Mouse (Mus musculus) R1 (cell line): ENCODE results near the gene Itm2c.

Experiments used
- DNase-seq: peaks from one replicate; pipeline ENCODE4 v3.0.0-alpha.2; 2018; ENCODE audit warnings: low read depth, low spot score

The Itm2c gene

DNA sequence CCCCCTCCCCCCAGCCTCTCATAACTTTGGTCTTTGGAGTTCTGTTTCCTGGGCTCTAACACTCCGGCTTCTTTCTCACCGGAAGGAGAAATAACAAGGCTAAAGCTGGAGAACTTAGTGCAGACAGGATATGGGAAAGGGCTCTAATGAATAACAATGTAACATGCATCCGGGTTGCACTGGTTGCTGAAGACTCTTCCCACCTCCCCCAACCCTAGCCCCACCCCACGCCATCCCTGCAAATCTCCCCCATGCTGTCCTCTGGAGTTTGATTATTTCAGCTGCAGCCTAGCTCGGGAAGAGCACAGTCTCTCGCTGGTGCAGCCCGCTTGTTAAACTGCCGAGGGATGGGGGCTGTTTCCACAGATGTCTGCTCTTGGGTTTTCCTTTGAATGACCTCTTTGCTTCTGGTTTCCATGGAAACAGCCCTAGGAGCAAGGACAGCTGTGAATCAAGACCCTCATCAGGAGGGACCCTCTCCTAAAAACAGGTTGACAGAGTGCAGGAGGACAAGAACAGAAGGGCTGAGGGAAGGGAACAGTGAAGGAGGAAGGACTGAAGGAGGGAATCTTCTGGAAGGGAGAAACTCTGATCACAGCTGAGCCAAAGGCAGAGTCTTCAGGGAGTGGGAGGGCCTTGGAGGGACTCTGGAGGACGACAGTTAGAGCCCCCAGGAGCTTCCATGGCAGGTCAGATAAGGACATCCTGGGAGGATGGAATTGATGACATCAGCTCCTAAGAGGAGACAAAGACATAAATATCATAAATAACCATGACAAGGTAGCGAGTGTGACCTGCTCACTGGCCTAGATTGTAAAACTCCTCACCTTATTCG lies 39.8 kb downstream of the Itm2c start:
- DNase-seq, result peak; percentile 91

DNA sequence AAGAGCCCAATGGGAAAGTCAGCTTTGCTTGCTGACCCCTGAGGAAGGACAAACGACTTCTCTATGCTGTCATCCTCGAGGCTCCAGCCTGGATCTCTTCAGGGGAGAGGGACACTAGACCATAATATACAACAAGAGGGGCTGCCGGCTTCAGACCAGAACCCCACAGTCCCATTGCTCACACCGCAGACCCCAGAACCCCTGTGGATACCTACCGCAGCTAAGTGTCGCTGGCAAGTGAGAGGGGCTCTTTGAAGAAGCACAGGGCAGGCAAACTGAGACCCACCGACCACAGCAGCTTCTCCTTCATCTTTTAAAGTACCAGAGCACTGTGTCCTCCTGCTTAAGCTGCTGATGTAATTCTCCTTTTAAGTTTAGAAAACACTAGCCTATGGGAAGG lies 40.5 kb downstream of the Itm2c start:
- DNase-seq, result no peak

DNA sequence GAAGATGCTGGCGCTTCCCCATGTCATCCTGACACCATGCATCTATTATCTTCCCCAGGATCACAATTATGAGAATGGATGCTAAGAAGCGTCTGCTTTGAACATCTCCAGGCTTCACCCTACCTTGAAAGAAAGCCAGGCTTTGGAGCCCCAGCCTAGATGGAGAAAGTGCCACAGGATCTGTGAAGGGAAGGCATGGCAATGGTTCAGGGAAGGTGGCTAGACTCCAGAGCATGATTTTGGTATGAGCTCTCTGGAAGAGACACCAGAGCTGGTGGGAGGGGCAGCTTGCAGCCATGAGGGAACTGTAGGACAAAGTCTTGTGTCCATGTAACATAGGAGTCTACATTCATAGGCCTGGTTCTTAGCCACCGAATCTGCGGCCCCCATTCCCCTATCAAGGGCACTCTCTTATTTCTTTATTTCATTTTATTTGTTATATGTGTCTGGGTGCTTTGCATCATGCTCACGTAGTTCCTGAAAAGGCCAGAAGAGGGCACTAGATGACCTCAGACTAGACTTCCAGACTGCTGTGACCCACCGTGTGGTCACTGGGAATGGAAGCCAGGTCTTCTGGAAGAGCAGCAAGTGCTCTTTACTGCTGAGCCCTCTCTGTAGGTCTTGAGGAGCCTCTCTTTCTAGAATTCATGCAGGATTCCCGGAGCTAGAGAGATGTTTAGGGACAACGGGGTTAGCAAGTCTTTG lies 41.2 kb downstream of the Itm2c start:
- peak; percentile 77 for DNase-seq

DNA sequence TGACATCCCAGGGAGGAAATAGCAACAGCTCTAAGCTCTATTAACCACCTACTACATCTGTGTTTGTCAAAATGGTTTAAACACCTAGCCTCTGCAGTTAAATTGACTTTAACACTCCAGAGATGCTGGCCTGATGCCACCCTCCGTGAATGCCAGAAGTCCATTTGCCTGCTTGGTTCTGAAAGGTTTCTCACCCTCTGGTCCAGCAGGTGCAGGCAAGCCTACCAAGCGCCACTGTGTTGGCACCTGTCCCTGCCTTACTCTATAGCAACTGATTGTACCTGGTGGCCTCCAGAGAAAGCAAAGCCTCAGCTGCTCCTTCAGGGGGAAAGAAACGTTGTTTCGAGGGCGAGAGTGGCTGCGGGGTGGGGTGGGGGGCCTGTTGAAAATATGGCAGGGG lies 42.2 kb downstream of the Itm2c start:
- DNase-seq, result no peak

DNA sequence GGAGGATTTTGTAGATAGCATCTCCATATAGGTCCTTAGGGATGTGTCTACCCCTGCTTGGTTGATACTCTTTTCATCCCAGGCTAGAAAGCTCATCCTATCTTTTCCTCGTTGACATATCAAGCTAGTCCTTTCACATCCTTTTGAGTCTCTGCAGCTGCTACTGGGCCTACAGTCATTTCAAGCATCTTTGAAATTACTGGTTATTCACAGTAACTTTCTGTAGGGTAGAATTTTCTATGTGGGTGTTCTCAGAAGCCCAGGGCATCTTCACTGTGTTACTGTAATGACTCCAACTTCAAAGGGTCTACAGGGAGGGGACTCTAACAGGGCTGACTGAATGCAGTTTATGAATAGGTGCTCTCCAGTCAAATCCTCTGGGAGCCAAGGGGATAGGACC lies 43.2 kb downstream of the Itm2c start:
- no peak for DNase-seq

DNA sequence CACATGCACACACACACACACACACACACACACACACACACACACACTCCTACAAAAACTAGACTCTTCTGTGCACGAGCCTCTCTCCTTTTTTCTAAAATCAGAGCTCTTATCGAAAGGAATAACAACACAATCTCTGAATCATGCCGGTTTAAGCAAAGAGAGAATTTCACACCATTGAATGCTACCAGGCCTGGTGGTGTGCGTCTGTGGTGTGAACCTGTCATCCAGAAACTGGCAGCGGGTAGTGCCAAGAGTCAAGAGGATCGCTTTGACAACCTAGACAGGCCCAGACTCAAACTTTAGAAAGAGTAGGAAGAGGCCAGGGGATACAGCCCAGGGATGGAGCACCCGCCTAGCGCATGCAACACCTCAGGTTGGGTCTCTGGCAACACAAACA lies 48.2 kb downstream of the Itm2c start:
- no peak for DNase-seq

DNA sequence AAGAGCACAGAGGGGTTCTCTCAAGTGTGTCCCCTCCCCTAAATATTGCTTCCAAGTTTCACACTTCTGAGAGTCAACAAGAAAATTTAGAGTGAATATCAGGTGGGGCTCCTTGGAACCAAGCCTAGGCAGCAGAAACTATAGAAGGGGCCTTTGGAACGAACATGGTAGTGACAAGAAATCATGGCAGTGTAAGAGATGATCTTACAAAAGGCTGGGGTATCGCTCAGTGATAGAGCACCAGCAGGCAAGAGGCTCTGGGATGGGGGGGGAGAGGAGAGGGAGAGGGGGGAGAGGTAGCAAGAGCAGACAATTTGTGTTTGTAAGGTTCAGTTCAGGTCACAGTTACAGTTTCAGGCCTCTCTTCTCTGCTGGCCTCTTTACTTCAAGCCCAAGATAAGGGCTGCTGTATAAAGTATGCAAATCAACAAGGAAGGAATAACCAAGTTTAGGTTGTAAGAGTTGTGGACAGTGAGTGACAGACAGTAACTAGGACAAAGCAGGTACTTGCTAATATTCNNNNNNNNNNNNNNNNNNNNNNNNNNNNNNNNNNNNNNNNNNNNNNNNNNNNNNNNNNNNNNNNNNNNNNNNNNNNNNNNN lies 55.1 kb downstream of the Itm2c start:
- DNase-seq, result no peak

DNA sequence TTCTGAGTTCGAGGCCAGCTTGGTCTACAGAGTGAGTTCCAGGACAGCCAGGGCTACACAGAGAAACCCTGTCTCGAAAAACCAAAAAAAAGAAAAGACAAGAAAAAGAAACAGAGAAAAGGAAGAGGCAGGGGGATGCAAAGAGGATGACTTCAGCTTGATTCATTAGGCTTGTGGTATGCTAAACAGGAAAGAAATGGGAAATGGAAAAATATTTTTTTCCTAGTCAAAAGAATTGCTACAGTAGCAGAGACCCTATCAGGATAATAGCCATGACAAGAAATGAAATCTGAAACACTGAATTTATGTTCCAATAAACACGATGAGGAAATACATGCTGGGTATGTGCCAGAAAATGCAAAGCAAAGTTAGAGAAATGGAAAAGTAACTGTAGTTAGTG lies 61.1 kb downstream of the Itm2c start:
- no peak for DNase-seq

DNA sequence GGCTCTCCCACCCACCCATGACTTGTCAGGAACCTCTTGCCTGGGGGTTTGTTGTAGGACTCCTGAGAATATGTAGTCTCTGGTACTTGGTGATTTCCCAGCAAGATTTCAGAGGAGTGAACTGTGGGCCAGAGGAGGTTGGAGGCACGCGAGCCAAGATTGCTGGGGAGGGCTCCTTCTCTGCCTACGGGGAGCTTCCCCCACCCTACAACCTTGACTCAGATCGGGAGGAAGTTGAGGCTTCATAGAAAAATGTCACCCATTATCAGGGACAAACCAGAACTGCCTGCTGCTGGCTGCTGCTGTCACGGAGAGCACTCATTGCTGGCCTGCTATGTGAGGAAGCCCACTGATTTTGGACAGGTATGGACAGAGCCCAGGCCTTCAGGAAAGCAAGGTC lies 63.2 kb downstream of the Itm2c start:
- no peak for DNase-seq

DNA sequence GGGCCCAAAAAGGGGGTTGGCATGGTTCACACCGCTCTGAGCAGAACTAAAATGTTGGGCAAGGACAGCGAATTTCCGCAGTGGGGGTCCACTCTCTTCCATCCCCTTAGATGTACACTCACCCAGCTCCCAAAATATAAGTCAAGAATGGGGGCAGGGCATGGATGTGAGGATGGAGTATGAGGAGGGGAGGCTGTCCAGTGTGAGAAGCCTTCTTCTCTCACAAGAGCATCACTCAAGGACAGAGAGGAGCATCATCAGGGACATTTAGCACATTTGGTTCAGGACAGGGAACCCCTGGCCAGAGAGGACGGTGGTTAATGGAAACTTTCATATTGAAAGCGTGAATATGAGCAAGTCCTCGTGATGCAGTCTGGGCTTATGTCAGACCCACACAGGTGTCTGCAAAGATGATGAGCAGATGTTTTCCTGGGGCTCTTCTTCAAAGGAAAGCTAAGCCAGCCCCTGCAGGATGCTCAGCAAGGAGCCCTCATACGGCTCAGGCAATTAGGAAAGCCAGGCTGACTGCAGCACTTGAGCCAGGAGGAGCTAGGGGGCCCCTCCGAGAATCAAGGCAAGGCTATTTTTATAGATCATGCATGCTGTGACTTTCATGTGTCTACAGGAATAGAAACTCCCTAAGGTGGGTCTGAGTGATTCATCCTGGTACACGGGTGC lies 64.0 kb downstream of the Itm2c start:
- DNase-seq, result no peak
